ENCODE assay signal across 7 mouse cellular contexts in genomic region chr2:30463341-30463761, GRCm38 (mm10). TPM values are rescaled to one million over a fixed set of nuclear protein-coding genes. Genes with fewer than 3 reads are reported as not detected.
DNase-seq lines count a peak whose midpoint lies in the region; ATAC-seq and TF ChIP-seq lines count a peak whose summit lies in the region.

No protein-coding gene starts in this region.

- 5% methylated on average over 5 of the region's 5 CpGs for WGBS in lung, embryonic 14.5 days

- peak overlapping the region; percentile 10; the same call in 1 of the 2 replicates for H3K9ac ChIP-seq in lung, embryonic 14.5 days

- ATAC-seq in G1E (ENCODE audit: extremely low read depth, insufficient number of reproducible peaks, low FRiP score, poor library complexity, severe bottlenecking), result no peak
- peak; percentile 69 for ATAC-seq in lung, embryonic 14.5 days (ENCODE audit: insufficient read depth)

- no peak for TF ChIP-seq CTCF in G1E (IDR thresholded peaks at IDR 0.05; ENCODE audit: low read depth, low read length)
- TF ChIP-seq CTCF in lung, embryonic 14.5 days (IDR thresholded peaks at IDR 0.05; ENCODE audit: low read depth), result no peak

- H3K36me3 ChIP-seq in G1E (replicated peaks), result peaks cover 12% of the 10 kb centered on the region
- H3K36me3 ChIP-seq in lung, embryonic 14.5 days (ENCODE audit: insufficient read depth), result 0 out of 2 replicates have a peak, but pooled peaks cover 3% of the 10 kb centered on the region

- peak overlapping the region; percentile 61 for H3K4me2 ChIP-seq in lung, embryonic 14.5 days

- peaks cover 19% of the 10 kb centered on the region for H3K27me3 ChIP-seq in G1E (ENCODE audit: insufficient read depth, low read length)
- H3K27me3 ChIP-seq in lung, embryonic 14.5 days (ENCODE audit: insufficient read depth, low read length), result no peaks in the 10 kb centered on the region

- peaks cover 28% of the 10 kb centered on the region for H3K4me1 ChIP-seq in G1E (ENCODE audit: insufficient read depth, low read depth, low read length)
- peaks cover 16% of the 10 kb centered on the region; the same call in 1 of the 2 replicates for H3K4me1 ChIP-seq in lung, embryonic 14.5 days (ENCODE audit: insufficient read depth)

- no peaks in the 10 kb centered on the region for H3K9me3 ChIP-seq in G1E (replicated peaks)
- H3K9me3 ChIP-seq in lung, embryonic 14.5 days (ENCODE audit: low read depth, low read length), result no peaks in the 10 kb centered on the region

- DNase-seq in G1E (ENCODE audit: low spot score) (no peak), MN1 (ENCODE audit: low spot score) (no peak), adipocyte (ENCODE audit: low spot score) (no peak)
- DNase-seq in cerebellum, postnatal 14 days, result peak; percentile 43 to 48
- peak; percentile 80 for DNase-seq in kidney, adult 11 months
- DNase-seq in lung, embryonic 14.5 days, result peak; percentile 75
- DNase-seq in right cerebral cortex, postnatal 10 days (ENCODE audit: low spot score in 2 of 2), result no peak

- H3K27ac ChIP-seq in lung, embryonic 14.5 days (ENCODE audit: low read depth), result peak overlapping the region; percentile 92

- H3K4me3 ChIP-seq in G1E (ENCODE audit: low read depth, low read length), result peak overlapping the region; percentile 67; the same call in 1 of the 2 replicates
- H3K4me3 ChIP-seq in lung, embryonic 14.5 days (ENCODE audit: low read depth, low read length), result peak overlapping the region; percentile 28; the same call in 1 of the 2 replicates

RNA-seq across cellular contexts. Expression of gene Ier5l, which starts 10.7 kb away (rescaled TPM):
- not detected in 2 replicates for total RNA-seq in G1E (2014; fragmentation: Nextera tagmentation)
- total RNA-seq in G1E (2017), result not detected in 2 replicates
- polyA plus RNA-seq in G1E (2012), result not detected in 2 replicates
- polyA plus RNA-seq in lung, embryonic 14.5 days (2014; fragmentation: Nextera tagmentation; extraction: Ambion mirVana), result 4.7 and 4.9 TPM in 2 replicates

RNA-seq across cellular contexts. Expression of gene Ptpa, which starts 47.5 kb away (rescaled TPM):
- total RNA-seq in G1E (2014; fragmentation: Nextera tagmentation) (87.0 and 106 TPM in 2 replicates), G1E (2017) (74.1 and 81.5 TPM in 2 replicates)
- 502 and 583 TPM in 2 replicates for polyA plus RNA-seq in G1E (2012)
- polyA plus RNA-seq in lung, embryonic 14.5 days (2014; fragmentation: Nextera tagmentation; extraction: Ambion mirVana), result 85.7 and 95.5 TPM in 2 replicates

RNA-seq across cellular contexts. Expression of gene Crat, which starts 47.7 kb away (rescaled TPM):
- total RNA-seq in G1E (2014; fragmentation: Nextera tagmentation) (28.6 and 44.4 TPM in 2 replicates), G1E (2017) (16.1 and 17.2 TPM in 2 replicates)
- 34.2 and 43.2 TPM in 2 replicates for polyA plus RNA-seq in G1E (2012)
- polyA plus RNA-seq in lung, embryonic 14.5 days (2014; fragmentation: Nextera tagmentation; extraction: Ambion mirVana), result 28.0 and 30.3 TPM in 2 replicates

Comparison
In these comparisons a context has a peak if more than half of its experiments do, and no peak if none do; other contexts are left out.
1. DNase-seq: peak in cerebellum, postnatal 14 days (2 of 2), kidney, adult 11 months (single experiment) and lung, embryonic 14.5 days (single experiment); none in G1E (single experiment), MN1 (single experiment), right cerebral cortex, postnatal 10 days (0 of 2) and adipocyte (single experiment).